In the genomic region with DNA sequence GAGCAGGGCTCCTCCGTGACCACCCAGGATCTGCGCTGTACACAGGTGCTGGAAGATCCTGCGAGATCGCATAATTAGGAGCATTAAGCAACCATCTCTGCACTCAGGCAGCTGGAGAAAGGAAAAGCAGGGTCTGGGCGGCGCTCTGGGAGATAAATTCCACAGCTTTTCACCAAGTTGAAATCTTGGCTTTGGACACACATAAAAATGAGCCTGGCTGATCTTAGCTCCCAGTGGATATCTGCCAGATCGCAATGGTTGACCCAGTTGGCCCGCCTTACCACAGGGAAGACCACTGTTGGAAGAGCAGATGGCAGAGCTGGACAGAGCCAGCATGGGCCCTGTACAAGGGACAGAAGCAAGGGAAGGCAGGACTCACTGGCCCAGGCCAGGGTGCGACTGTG, we compare ENCODE assay signal across 9 mouse cellular contexts. TPM values are rescaled to one million over a fixed set of nuclear protein-coding genes. Genes with fewer than 3 reads are reported as not detected.
DNase-seq lines count a peak whose midpoint lies in the region; ATAC-seq lines count a peak whose summit lies in the region.
"Had no signal": no experiment of that assay in that cellular context is flagged by ENCODE, and none has a peak within 500 bp of the region (broad histone marks: within the 10 kb centered on the region; RNA-seq: fewer than 3 reads in every experiment).

No protein-coding gene starts in this region.

- peak; percentile 18 for DNase-seq in adrenal gland, adult 2 months
- DNase-seq in adrenal gland, adult 18-20 months (ENCODE audit: low spot score in 2 of 2), result no peak
- peak; percentile 19 for DNase-seq in kidney, adult 9 months
- no peak for DNase-seq in kidney, adult 8-10 months
- DNase-seq in cerebellum, adult 11-12 months, result peak; percentile 87
- DNase-seq in heart, postnatal 14 days, result peak; percentile 22 to 53
- no peak for DNase-seq in left cerebral cortex, postnatal 14 days (ENCODE audit: low spot score in 2 of 2)
- DNase-seq: spleen, adult 18-20 months had no signal

- no peak for ATAC-seq in megakaryocyte progenitor cell, adult 5-6 weeks (replicated peaks; ENCODE audit: poor library complexity)

- intact Hi-C loops in heart, postnatal 14 days (cut with DNase I), result no loop called here
- intact Hi-C loops in left cerebral cortex, postnatal 14 days (cut with DNase I), result no loop called here

RNA-seq across cellular contexts. Expression of a gene that starts 13.3 kb away (rescaled TPM):
- 10 to 100 TPM; 38.7 to 41.4 TPM for total RNA-seq in adrenal gland, adult 2 months (2021)
- polyA plus RNA-seq in adrenal gland, adult 2 months (2012; rRNA removed), result 43.7 and 44.1 TPM in 2 replicates
- 10 to 100 TPM; 35.8 to 46.8 TPM for total RNA-seq in adrenal gland, adult 18-20 months (2021)
- 10 to 100 TPM; 38.5 to 53.2 TPM for total RNA-seq in heart, postnatal 14 days (2021)
- total RNA-seq in megakaryocyte progenitor cell, adult 5-6 weeks (2015), result 72.1 and 97.3 TPM in 2 replicates
- total RNA-seq in megakaryocyte progenitor cell, adult 5-6 weeks (2017), result 49.5 and 50.1 TPM in 2 replicates
- 100 to 1,000 TPM; 137 to 149 TPM for total RNA-seq in left cerebral cortex, postnatal 14 days (2021)

Comparison
In these comparisons a context has a peak if more than half of its experiments do, and no peak if none do; other contexts are left out.
1. DNase-seq: peak in adrenal gland, adult 2 months (single experiment), kidney, adult 9 months (single experiment), cerebellum, adult 11-12 months (single experiment) and heart, postnatal 14 days (2 of 2); none in adrenal gland, adult 18-20 months (0 of 2), kidney, adult 8-10 months (0 of 2) and left cerebral cortex, postnatal 14 days (0 of 2).